Mouse (Mus musculus): ENCODE measurements around the gene Pcdh17. TPM values are rescaled to one million over a fixed set of nuclear protein-coding genes. Genes with fewer than 3 reads are reported as not detected.
A peak's percentile ranks its signal among the peaks of the same experiment; 100 is the strongest.

Pcdh17 gene
- under 0.01 TPM in 1 of 3 replicates, not detected in the others for total RNA-seq (2017)

GRCm38 (mm10) chr14:84443288-84443686 is at the start of gene Pcdh17:
Pcdh17 (plus strand) TSS chr14:84443563.
- ATAC-seq (replicated peaks; ENCODE audit: insufficient number of reproducible peaks, low FRiP score, low TSS enrichment, poor library complexity, severe bottlenecking) = peak; percentile 72

- ATAC-seq (replicated peaks; ENCODE audit: insufficient number of reproducible peaks, low FRiP score, low TSS enrichment, poor library complexity, severe bottlenecking) = no peak
Observed at GRCm38 (mm10) chr14:84397137-84397536, 46.2 kb upstream of the Pcdh17 start.

GRCm38 (mm10) chr14:84424736-84425135 is 18.6 kb upstream of the Pcdh17 start:
- ATAC-seq (replicated peaks; ENCODE audit: insufficient number of reproducible peaks, low FRiP score, low TSS enrichment, poor library complexity, severe bottlenecking) = no peak

GRCm38 (mm10) chr14:84426616-84427015 is 16.7 kb upstream of the Pcdh17 start:
- no peak for ATAC-seq (replicated peaks; ENCODE audit: insufficient number of reproducible peaks, low FRiP score, low TSS enrichment, poor library complexity, severe bottlenecking)

GRCm38 (mm10) chr14:84438066-84438770 is 5.1 kb upstream of the Pcdh17 start:
- no peak for ATAC-seq (replicated peaks; ENCODE audit: insufficient number of reproducible peaks, low FRiP score, low TSS enrichment, poor library complexity, severe bottlenecking)

GRCm38 (mm10) chr14:84440903-84441302 is 2.5 kb upstream of the Pcdh17 start:
- ATAC-seq (replicated peaks; ENCODE audit: insufficient number of reproducible peaks, low FRiP score, low TSS enrichment, poor library complexity, severe bottlenecking) = no peak

GRCm38 (mm10) chr14:84442528-84443287 is 655 bp upstream of the Pcdh17 start:
- ATAC-seq (replicated peaks; ENCODE audit: insufficient number of reproducible peaks, low FRiP score, low TSS enrichment, poor library complexity, severe bottlenecking) = no peak

- no peak for ATAC-seq (replicated peaks; ENCODE audit: insufficient number of reproducible peaks, low FRiP score, low TSS enrichment, poor library complexity, severe bottlenecking)
Observed at GRCm38 (mm10) chr14:84443761-84444160, 398 bp downstream of the Pcdh17 start.

GRCm38 (mm10) chr14:84444276-84444662 is 906 bp downstream of the Pcdh17 start:
- no peak for ATAC-seq (replicated peaks; ENCODE audit: insufficient number of reproducible peaks, low FRiP score, low TSS enrichment, poor library complexity, severe bottlenecking)

- ATAC-seq (replicated peaks; ENCODE audit: insufficient number of reproducible peaks, low FRiP score, low TSS enrichment, poor library complexity, severe bottlenecking) = no peak
Observed at GRCm38 (mm10) chr14:84444663-84445502, 1.5 kb downstream of the Pcdh17 start.

GRCm38 (mm10) chr14:84445503-84446410 is 2.4 kb downstream of the Pcdh17 start:
- no peak; the same call in 1 of the 2 replicates for ATAC-seq (replicated peaks; ENCODE audit: insufficient number of reproducible peaks, low FRiP score, low TSS enrichment, poor library complexity, severe bottlenecking)

- no peak for ATAC-seq (replicated peaks; ENCODE audit: insufficient number of reproducible peaks, low FRiP score, low TSS enrichment, poor library complexity, severe bottlenecking)
Observed at GRCm38 (mm10) chr14:84446411-84446915, 3.1 kb downstream of the Pcdh17 start.

GRCm38 (mm10) chr14:84446941-84447641 is 3.7 kb downstream of the Pcdh17 start:
- peak; percentile 30; the same call in 1 of the 2 replicates for ATAC-seq (replicated peaks; ENCODE audit: insufficient number of reproducible peaks, low FRiP score, low TSS enrichment, poor library complexity, severe bottlenecking)

GRCm38 (mm10) chr14:84447661-84448380 is 4.5 kb downstream of the Pcdh17 start:
- ATAC-seq (replicated peaks; ENCODE audit: insufficient number of reproducible peaks, low FRiP score, low TSS enrichment, poor library complexity, severe bottlenecking) = 0 out of 2 replicates have a peak, but pooled peaks have one; percentile 13

- ATAC-seq (replicated peaks; ENCODE audit: insufficient number of reproducible peaks, low FRiP score, low TSS enrichment, poor library complexity, severe bottlenecking) = no peak
Observed at GRCm38 (mm10) chr14:84448381-84448771, 5.0 kb downstream of the Pcdh17 start.

- ATAC-seq (replicated peaks; ENCODE audit: insufficient number of reproducible peaks, low FRiP score, low TSS enrichment, poor library complexity, severe bottlenecking) = peak; percentile 93
Observed at GRCm38 (mm10) chr14:84454074-84454845, 10.9 kb downstream of the Pcdh17 start.
